Mouse (Mus musculus) thymus, adult 2 months (tissue): Measurements from ENCODE around the gene Thbs3. TPM values are rescaled to one million over a fixed set of nuclear protein-coding genes. Genes with fewer than 3 reads are reported as not detected.

Experiments
- DNase-seq: peaks from one replicate; pipeline ENCODE4 v3.0.0; 2021
- H3K27ac ChIP-seq: fragments of 200-500 bp; 2 replicates; pipeline ENCODE4 v1.5.1; 2012; ENCODE audit warnings: low read length, control low read depth; ENCODE audit not compliant: control insufficient read depth, insufficient read depth
- H3K27me3 ChIP-seq: fragments of 200-500 bp; 2 replicates; pipeline ENCODE4 v1.6.1; 2012; ENCODE audit warnings: mild to moderate bottlenecking, low read length, moderate library complexity, mixed read lengths; ENCODE audit not compliant: control insufficient read depth, insufficient read depth
- H3K36me3 ChIP-seq: fragments of 200-500 bp; 2 replicates; pipeline ENCODE4 v1.6.1; 2012; ENCODE audit warnings: mild to moderate bottlenecking, low read length, moderate library complexity; ENCODE audit not compliant: control insufficient read depth, insufficient read depth
- H3K4me1 ChIP-seq: fragments of 200-500 bp; replicated peaks from 2 replicates; pipeline ENCODE4 v1.6.1; 2012; ENCODE audit warnings: low read length; ENCODE audit not compliant: control insufficient read depth, insufficient read depth
- H3K4me3 ChIP-seq: fragments of 200-500 bp; 2 replicates; pipeline ENCODE4 v1.5.1; 2012; ENCODE audit warnings: mild to moderate bottlenecking, low read length, control low read depth, moderate library complexity; ENCODE audit not compliant: control insufficient read depth, insufficient read depth
- CTCF ChIP-seq: fragments of 200-500 bp; IDR thresholded peaks from 2 replicates; pipeline ENCODE4 v1.5.1; 2012; ENCODE audit warnings: mild to moderate bottlenecking, control low read depth, low read length, moderate library complexity, borderline replicate concordance; ENCODE audit not compliant: control insufficient read depth, poor library complexity, insufficient read depth; ENCODE audit errors: extremely low read depth
- POLR2A ChIP-seq: fragments of 200-500 bp; IDR thresholded peaks from 2 replicates; pipeline ENCODE4 v1.6.1; 2012; ENCODE audit warnings: mild to moderate bottlenecking, low read length, control low read depth, moderate library complexity; ENCODE audit not compliant: control insufficient read depth, poor library complexity, insufficient read depth; ENCODE audit errors: extremely low read depth
- WGBS: fragments of 180-500 bp; shearing (Covaris S2); methylation state at CpG from one replicate; pipeline ENCODE4 v1.1.7; 2018; 5-methylcytosine and 5-hydroxymethylcytosine counted together
- polyA plus RNA-seq: library from polyadenylated mRNA; depleted of rRNA; stranded (reverse); fragments of >200 nt; gene quantifications from 2 replicates; pipeline ENCODE4 v1.2.3, GENCODE M21; 2012

Thbs3 gene
- polyA plus RNA-seq, 1 experiment, result 10.9 TPM

GRCm38 (mm10) chr3:89231345-89231744 is 16.4 kb downstream of the Thbs3 start:
- Histone ChIP-seq H3K4me3 (no peak overlapping the region), H3K27me3 (no peaks in the 10 kb centered on the region), H3K27ac (no peak overlapping the region), H3K4me1 (peaks cover 16% of the 10 kb centered on the region), H3K36me3 (no peaks in the 10 kb centered on the region)
- TF ChIP-seq CTCF (no peak), POLR2A (no peak)
- 24% methylated on average over 7 of the region's 7 CpGs for WGBS
- DNase-seq, result no peak

GRCm38 (mm10) chr3:89231772-89232275 is 16.8 kb downstream of the Thbs3 start:
- Histone ChIP-seq H3K36me3 (no peaks in the 10 kb centered on the region), H3K27me3 (no peaks in the 10 kb centered on the region), H3K27ac (no peak overlapping the region), H3K4me3 (no peak overlapping the region), H3K4me1 (peaks cover 15% of the 10 kb centered on the region)
- DNase-seq, result no peak
- TF ChIP-seq CTCF (no peak), POLR2A (no peak)
- WGBS, result 78% methylated on average over 16 of the region's 16 CpGs

- no peak for TF ChIP-seq POLR2A
- no peak for TF ChIP-seq CTCF
- no peak overlapping the region for H3K27ac ChIP-seq
- no peaks in the 10 kb centered on the region for H3K27me3 ChIP-seq
- DNase-seq, result no peak
- no peaks in the 10 kb centered on the region for H3K36me3 ChIP-seq
- WGBS, result 89% methylated on average over 6 of the region's 6 CpGs
- H3K4me1 ChIP-seq, result peaks cover 8% of the 10 kb centered on the region
- H3K4me3 ChIP-seq, result no peak overlapping the region
Observed at GRCm38 (mm10) chr3:89232614-89233013, 17.6 kb downstream of the Thbs3 start.

- peaks cover 2% of the 10 kb centered on the region for H3K4me1 ChIP-seq
- H3K4me3 ChIP-seq, result no peak overlapping the region
- 38% methylated on average over 14 of the region's 14 CpGs for whole genome bisulfite sequencing
- DNase-seq, result no peak
- no peaks in the 10 kb centered on the region for H3K36me3 ChIP-seq
- no peak overlapping the region for H3K27ac ChIP-seq
- TF ChIP-seq CTCF (no peak), POLR2A (no peak)
- no peaks in the 10 kb centered on the region for H3K27me3 ChIP-seq
Observed at GRCm38 (mm10) chr3:89233562-89234110, 18.7 kb downstream of the Thbs3 start.

- no peaks in the 10 kb centered on the region for H3K4me1 ChIP-seq
- TF ChIP-seq POLR2A (no peak), CTCF (no peak)
- over 99% methylated on average over 10 of the region's 10 CpGs for WGBS
- H3K27ac ChIP-seq, result no peak overlapping the region
- no peaks in the 10 kb centered on the region for H3K36me3 ChIP-seq
- H3K4me3 ChIP-seq, result no peak overlapping the region
- H3K27me3 ChIP-seq, result no peaks in the 10 kb centered on the region
- DNase-seq, result no peak
Observed at GRCm38 (mm10) chr3:89236516-89236915, 21.5 kb downstream of the Thbs3 start.

- no peaks in the 10 kb centered on the region for H3K4me1 ChIP-seq
- no peaks in the 10 kb centered on the region for H3K36me3 ChIP-seq
- no peaks in the 10 kb centered on the region for H3K27me3 ChIP-seq
- no peak for DNase-seq
- WGBS, result 94% methylated on average over 21 of the region's 21 CpGs
- TF ChIP-seq CTCF (no peak), POLR2A (no peak)
- no peak overlapping the region for H3K4me3 ChIP-seq
- H3K27ac ChIP-seq, result no peak overlapping the region
Observed at GRCm38 (mm10) chr3:89237682-89238081, 22.7 kb downstream of the Thbs3 start.

GRCm38 (mm10) chr3:89238494-89238893 is 23.5 kb downstream of the Thbs3 start:
- 91% methylated on average over 11 of the region's 12 CpGs for WGBS
- Histone ChIP-seq H3K36me3 (no peaks in the 10 kb centered on the region), H3K4me3 (no peak overlapping the region), H3K27ac (no peak overlapping the region), H3K27me3 (no peaks in the 10 kb centered on the region), H3K4me1 (peaks cover 3% of the 10 kb centered on the region)
- TF ChIP-seq CTCF (no peak), POLR2A (no peak)
- no peak for DNase-seq
